Mouse (Mus musculus) bone marrow, adult 2 months (tissue): ENCODE measurements around the gene Mfsd2a.

Experiments used
- CTCF ChIP-seq: fragments of 200-500 bp; IDR thresholded peaks from 2 replicates; pipeline ENCODE4 v1.5.1; 2011; ENCODE audit warnings: low read length, control low read depth; ENCODE audit not compliant: control insufficient read depth, insufficient read depth
- POLR2A ChIP-seq: fragments of 200-500 bp; IDR thresholded peaks from 2 replicates; pipeline ENCODE4 v1.6.1; 2011; ENCODE audit warnings: low read depth, mild to moderate bottlenecking, control low read depth, low read length, borderline replicate concordance; ENCODE audit not compliant: control insufficient read depth

- no peak for TF ChIP-seq POLR2A
- peak; percentile 68 for TF ChIP-seq CTCF
These were observed 48.4 kb downstream of the Mfsd2a start for GRCm38 (mm10) chr4:122912613-122913012.
